Mouse (Mus musculus): ENCODE results near the gene Adam1b.

GRCm38 (mm10) chr5:121493305-121493704, 9.9 kb downstream of the Adam1b start:
- TF ChIP-seq POLR2A (IDR thresholded peaks at IDR 0.05; ENCODE audit: low read depth, low read length) (no peak), CTCF (conservative IDR thresholded peaks at IDR 0.05; ENCODE audit: insufficient read depth, insufficient read length, low read depth, low read length) (no peak)

Measured in kidney, adult 2 months (tissue).